Mouse (Mus musculus) embryonic facial prominence, embryonic 12.5 days (tissue): ENCODE measurements at regions not wholly inside any gene's neighbourhood (a gene's known extent, or its start where the extent isn't known, plus 50 kb on each side); places are given as distances from the start of the nearest gene placed in this dataset.
"Not testable (repeated sequence)": the region's sequence is repeated elsewhere in the genome, so short reads cannot be mapped to it uniquely, and the experiment has no call there.

Experiments
- ATAC-seq: fragments of 200-750 bp; cut with Nextera tagmentation; 2 replicates; pipeline ENCODE4 v1.8.0; 2017; ENCODE audit not compliant: insufficient number of reproducible peaks, insufficient read depth, low FRiP score, low TSS enrichment
- H3K27ac ChIP-seq: fragments of 300-500 bp; sonication (generic); 2 replicates; pipeline ENCODE4 v1.5.1; 2016; ENCODE audit warnings: mild to moderate bottlenecking
- H3K27me3 ChIP-seq: fragments of 300-500 bp; sonication (generic); 2 replicates; pipeline ENCODE4 v1.6.1; 2016; ENCODE audit warnings: mild to moderate bottlenecking, moderate library complexity
- H3K36me3 ChIP-seq: fragments of 300-500 bp; sonication (generic); 2 replicates; pipeline ENCODE4 v1.6.1; 2016; ENCODE audit warnings: mild to moderate bottlenecking
- H3K4me1 ChIP-seq: fragments of 300-500 bp; sonication (generic); 2 replicates; pipeline ENCODE4 v1.6.1; 2016
- H3K4me2 ChIP-seq: fragments of 300-500 bp; sonication (generic); replicated peaks from 2 replicates; pipeline ENCODE4 v1.6.1; 2016; ENCODE audit warnings: mild to moderate bottlenecking, moderate library complexity
- H3K4me3 ChIP-seq: fragments of 300-500 bp; sonication (generic); 2 replicates; pipeline ENCODE4 v1.5.1; 2016; ENCODE audit warnings: mild to moderate bottlenecking
- H3K9ac ChIP-seq: fragments of 300-500 bp; sonication (generic); 2 replicates; pipeline ENCODE4 v1.6.1; 2016; ENCODE audit warnings: mild to moderate bottlenecking, moderate library complexity
- H3K9me3 ChIP-seq: fragments of 300-500 bp; sonication (generic); 2 replicates; pipeline ENCODE4 v1.6.1; 2016; ENCODE audit warnings: mild to moderate bottlenecking, moderate library complexity
- WGBS: fragments of 180-500 bp; shearing (Covaris S2); methylation state at CpG from one replicate; pipeline ENCODE4 v1.1.7; 2016; 5-methylcytosine and 5-hydroxymethylcytosine counted together

GRCm38 (mm10) chr15:41983261-41983660 is 1849.1 kb downstream of the 9330182O14Rik start:
- ATAC-seq = 0 out of 2 replicates have a peak, but pooled peaks have one; percentile 22
- Histone ChIP-seq H3K27me3 (no peaks in the 10 kb centered on the region), H3K4me1 (peaks cover 7% of the 10 kb centered on the region; the same call in 1 of the 2 replicates), H3K4me3 (no peak overlapping the region), H3K9ac (no peak overlapping the region), H3K9me3 (no peaks in the 10 kb centered on the region), H3K27ac (no peak overlapping the region), H3K36me3 (no peaks in the 10 kb centered on the region), H3K4me2 (no peak overlapping the region)
- 75% methylated on average over 6 of the region's 6 CpGs for WGBS

DNA sequence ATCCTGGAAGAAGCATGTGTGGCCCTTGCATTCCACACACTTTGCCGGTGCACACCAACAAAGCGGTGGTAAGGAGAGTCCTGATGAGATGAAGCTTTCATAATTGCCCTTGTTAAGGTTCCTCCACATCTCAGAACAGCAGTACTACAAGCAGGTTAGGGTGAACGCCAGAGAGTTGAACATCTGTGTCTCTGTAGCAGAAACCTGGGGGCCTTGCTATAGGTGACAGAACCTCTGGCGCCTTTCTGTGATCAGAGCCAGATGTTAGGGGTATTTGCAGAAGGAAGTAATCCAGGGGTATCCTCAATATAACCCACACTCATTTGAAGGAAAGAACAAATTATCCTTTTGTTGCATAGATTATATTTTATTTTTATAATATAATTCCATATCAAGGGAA is 1850.1 kb downstream of the 9330182O14Rik start:
- Histone ChIP-seq H3K9me3 (no peaks in the 10 kb centered on the region), H3K27ac (no peak overlapping the region), H3K36me3 (no peaks in the 10 kb centered on the region), H3K9ac (no peak overlapping the region), H3K4me2 (no peak overlapping the region), H3K4me1 (peaks cover 7% of the 10 kb centered on the region; the same call in 1 of the 2 replicates), H3K27me3 (no peaks in the 10 kb centered on the region), H3K4me3 (no peak overlapping the region)
- 54% methylated on average over 4 of the region's 4 CpGs for WGBS
- no peak for ATAC-seq

GRCm38 (mm10) chr15:41986264-41986663 is 1852.1 kb downstream of the 9330182O14Rik start:
- Histone ChIP-seq H3K4me3 (no peak overlapping the region), H3K27me3 (no peaks in the 10 kb centered on the region), H3K4me1 (peaks cover 7% of the 10 kb centered on the region; the same call in 1 of the 2 replicates), H3K4me2 (no peak overlapping the region), H3K9ac (no peak overlapping the region), H3K9me3 (no peaks in the 10 kb centered on the region), H3K27ac (no peak overlapping the region), H3K36me3 (no peaks in the 10 kb centered on the region)
- WGBS = 81% methylated on average over 3 of the region's 3 CpGs
- no peak for ATAC-seq

GRCm38 (mm10) chr15:41989065-41989464 is 1854.9 kb downstream of the 9330182O14Rik start:
- H3K4me1 ChIP-seq = peaks cover 3% of the 10 kb centered on the region; the same call in 1 of the 2 replicates
- H3K27ac ChIP-seq = no peak overlapping the region
- 65% methylated on average over 2 of the region's 2 CpGs for WGBS
- no peaks in the 10 kb centered on the region for H3K27me3 ChIP-seq
- ATAC-seq = no peak
- no peak overlapping the region for H3K9ac ChIP-seq
- H3K4me3 ChIP-seq = no peak overlapping the region
- no peaks in the 10 kb centered on the region for H3K36me3 ChIP-seq
- H3K4me2 ChIP-seq = no peak overlapping the region
- H3K9me3 ChIP-seq = no peaks in the 10 kb centered on the region

GRCm38 (mm10) chr15:41991816-41992215 is 1857.7 kb downstream of the 9330182O14Rik start:
- no peak overlapping the region for H3K4me3 ChIP-seq
- H3K36me3 ChIP-seq = no peaks in the 10 kb centered on the region
- no peak overlapping the region for H3K27ac ChIP-seq
- no peaks in the 10 kb centered on the region for H3K4me1 ChIP-seq
- H3K4me2 ChIP-seq = no peak overlapping the region
- no peak overlapping the region for H3K9ac ChIP-seq
- no peaks in the 10 kb centered on the region for H3K27me3 ChIP-seq
- ATAC-seq = no peak
- H3K9me3 ChIP-seq = no peaks in the 10 kb centered on the region

GRCm38 (mm10) chr15:42032286-42032685 is 1898.1 kb downstream of the 9330182O14Rik start:
- H3K4me3 ChIP-seq, H3K4me2 ChIP-seq, ATAC-seq, H3K9me3 ChIP-seq, H3K36me3 ChIP-seq, H3K27me3 ChIP-seq, H3K4me1 ChIP-seq, H3K9ac ChIP-seq, H3K27ac ChIP-seq: not testable (repeated sequence)
- 94% methylated on average over 12 of the region's 12 CpGs for WGBS

GRCm38 (mm10) chr15:42047088-42047976 is 1913.2 kb downstream of the 9330182O14Rik start:
- H3K9me3 ChIP-seq = no peaks in the 10 kb centered on the region
- H3K36me3 ChIP-seq = no peaks in the 10 kb centered on the region
- 0 out of 2 replicates have a peak, but pooled peaks cover 3% of the 10 kb centered on the region for H3K4me1 ChIP-seq
- H3K4me3 ChIP-seq = no peak overlapping the region
- 51% methylated on average over 4 of the region's 4 CpGs for WGBS
- no peak for ATAC-seq
- no peak overlapping the region for H3K9ac ChIP-seq
- no peaks in the 10 kb centered on the region for H3K27me3 ChIP-seq
- no peak overlapping the region for H3K27ac ChIP-seq
- no peak overlapping the region for H3K4me2 ChIP-seq

- no peak overlapping the region for H3K4me2 ChIP-seq
- no peaks in the 10 kb centered on the region; the same call in 1 of the 2 replicates for H3K4me1 ChIP-seq
- no peak overlapping the region for H3K27ac ChIP-seq
- H3K36me3 ChIP-seq = no peaks in the 10 kb centered on the region
- H3K4me3 ChIP-seq = no peak overlapping the region
- H3K9me3 ChIP-seq = no peaks in the 10 kb centered on the region
- H3K27me3 ChIP-seq = no peaks in the 10 kb centered on the region
- ATAC-seq = 0 out of 2 replicates have a peak, but pooled peaks have one; percentile 47
- H3K9ac ChIP-seq = no peak overlapping the region
- WGBS = 27% methylated on average over 3 of the region's 3 CpGs
Measured at GRCm38 (mm10) chr15:42056772-42057171, 1922.6 kb downstream of the 9330182O14Rik start.

DNA sequence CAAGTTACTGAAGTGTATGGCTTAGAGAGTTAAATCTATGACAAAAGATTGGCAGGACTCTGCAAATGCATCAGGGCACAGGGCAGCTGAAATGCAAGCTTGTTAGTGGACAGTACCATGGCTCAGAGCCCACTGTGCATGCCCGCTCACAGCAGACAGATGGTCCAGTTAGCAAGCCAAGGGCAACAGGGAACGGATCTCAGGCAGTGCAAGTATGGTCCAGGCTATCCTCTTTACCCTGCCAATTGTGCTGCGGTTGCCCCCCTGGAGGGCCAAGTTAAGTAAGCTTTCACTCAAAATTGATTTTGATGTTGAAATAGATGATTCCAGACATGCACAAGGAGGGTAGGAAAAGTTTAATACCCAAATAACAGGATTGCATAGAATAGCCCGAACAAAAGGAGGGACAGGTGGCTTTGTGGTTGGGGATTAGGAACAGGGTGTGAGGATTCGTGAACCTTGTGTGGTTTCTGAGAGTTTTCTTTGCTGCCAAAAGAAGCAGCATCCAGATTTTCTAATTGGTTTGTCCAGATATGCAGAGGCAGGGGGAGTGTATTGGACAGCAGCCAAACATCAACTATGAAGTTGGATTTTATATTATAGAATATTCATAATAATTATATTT is 1934.2 kb downstream of the 9330182O14Rik start:
- H3K9ac ChIP-seq = no peak overlapping the region
- peak overlapping the region; percentile 31; the same call in 1 of the 2 replicates for H3K27ac ChIP-seq
- peaks cover 7% of the 10 kb centered on the region for H3K4me1 ChIP-seq
- no peak overlapping the region for H3K4me3 ChIP-seq
- no peak overlapping the region for H3K4me2 ChIP-seq
- peak; percentile 62; the same call in 1 of the 2 replicates for ATAC-seq
- 53% methylated on average over 5 of the region's 5 CpGs for WGBS
- H3K36me3 ChIP-seq = no peaks in the 10 kb centered on the region
- H3K9me3 ChIP-seq = no peaks in the 10 kb centered on the region
- no peaks in the 10 kb centered on the region for H3K27me3 ChIP-seq

DNA sequence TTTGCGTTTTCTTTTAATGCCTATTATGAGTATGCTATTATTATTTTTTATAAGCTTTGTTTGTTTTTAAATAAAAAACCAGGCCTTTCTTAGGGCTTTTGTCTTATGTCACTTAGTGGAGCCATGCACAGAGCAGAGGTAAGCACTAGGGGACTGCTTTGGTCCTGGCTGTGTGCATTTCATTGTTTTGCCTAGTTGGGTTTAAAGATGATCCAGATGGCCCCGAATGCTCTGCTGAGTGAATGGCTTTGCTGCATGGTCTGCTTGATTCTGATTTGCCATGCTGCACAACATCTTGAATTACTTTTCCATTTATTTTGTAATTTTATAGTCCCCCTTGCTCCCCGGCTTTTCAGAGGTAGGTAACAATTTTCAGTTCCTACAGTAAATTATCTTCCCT is 1934.9 kb downstream of the 9330182O14Rik start:
- Histone ChIP-seq H3K4me3 (no peak overlapping the region), H3K9me3 (no peaks in the 10 kb centered on the region), H3K27me3 (no peaks in the 10 kb centered on the region), H3K4me2 (no peak overlapping the region), H3K27ac (no peak overlapping the region), H3K36me3 (no peaks in the 10 kb centered on the region), H3K9ac (no peak overlapping the region), H3K4me1 (peaks cover 7% of the 10 kb centered on the region)
- peak; percentile 68; the same call in 1 of the 2 replicates for ATAC-seq
- WGBS = 32% methylated on average over 3 of the region's 3 CpGs

GRCm38 (mm10) chr15:42073486-42073885 is 1939.3 kb downstream of the 9330182O14Rik start:
- Histone ChIP-seq H3K27me3 (no peaks in the 10 kb centered on the region), H3K4me3 (no peak overlapping the region), H3K27ac (no peak overlapping the region), H3K9ac (no peak overlapping the region), H3K9me3 (no peaks in the 10 kb centered on the region), H3K36me3 (no peaks in the 10 kb centered on the region), H3K4me1 (peaks cover 1% of the 10 kb centered on the region), H3K4me2 (no peak overlapping the region)
- no peak for ATAC-seq

- WGBS = 33% methylated on average over 2 of the region's 2 CpGs
- no peak overlapping the region for H3K27ac ChIP-seq
- H3K9me3 ChIP-seq = no peaks in the 10 kb centered on the region
- no peak overlapping the region for H3K4me3 ChIP-seq
- no peaks in the 10 kb centered on the region for H3K36me3 ChIP-seq
- H3K9ac ChIP-seq = no peak overlapping the region
- H3K27me3 ChIP-seq = no peaks in the 10 kb centered on the region
- H3K4me2 ChIP-seq = no peak overlapping the region
- H3K4me1 ChIP-seq = no peaks in the 10 kb centered on the region
- no peak for ATAC-seq
Measured at GRCm38 (mm10) chr15:42082436-42082835, 1948.3 kb downstream of the 9330182O14Rik start.
